Mouse (Mus musculus) kidney, postnatal 36 days (tissue): ENCODE data around the gene Itch.
"Not testable (repeated sequence)": the region's sequence is repeated elsewhere in the genome, so short reads cannot be mapped to it uniquely, and the experiment has no call there.

Experiments used
- DNase-seq, 2 experiments: peaks; one replicate each; pipeline ENCODE4 v3.0.0; 2021 to 2022; ENCODE audit warnings: mixed read lengths in 2 of 2

Itch gene

GRCm38 (mm10) chr2:155133011-155133976 is at the start of gene Itch:
TSS of gene Itch (plus strand) at chr2:155133509.
- DNase-seq = peak; percentile 96

- peak; percentile 62 to 88 for DNase-seq
Measured at GRCm38 (mm10) chr2:155084546-155084945, 48.8 kb upstream of the Itch start.

- DNase-seq = no peak
Measured at GRCm38 (mm10) chr2:155086328-155086727, 47.0 kb upstream of the Itch start.

GRCm38 (mm10) chr2:155088264-155088663 is 45.0 kb upstream of the Itch start:
- peak in 1 of 2 experiments; percentile 46 for DNase-seq

GRCm38 (mm10) chr2:155090909-155091742 is 42.2 kb upstream of the Itch start:
- peak; percentile 41 to 56 for DNase-seq

GRCm38 (mm10) chr2:155091743-155092075 is 41.6 kb upstream of the Itch start:
- no peak for DNase-seq

GRCm38 (mm10) chr2:155093418-155093817 is 39.9 kb upstream of the Itch start:
- no peak for DNase-seq

GRCm38 (mm10) chr2:155098720-155099380 is 34.5 kb upstream of the Itch start:
- peak; percentile 66 to 80 for DNase-seq

- DNase-seq = peak; percentile 80 to 88
Measured at GRCm38 (mm10) chr2:155099421-155099820, 33.9 kb upstream of the Itch start.

- no peak for DNase-seq
Measured at GRCm38 (mm10) chr2:155099994-155100795, 33.1 kb upstream of the Itch start.

- no peak for DNase-seq
Measured at GRCm38 (mm10) chr2:155100796-155101259, 32.5 kb upstream of the Itch start.

- DNase-seq = peak; percentile 70 to 88
Measured at GRCm38 (mm10) chr2:155101761-155102181, 31.5 kb upstream of the Itch start.

GRCm38 (mm10) chr2:155103607-155104006 is 29.7 kb upstream of the Itch start:
- no peak for DNase-seq

- not testable (repeated sequence) for DNase-seq
Measured at GRCm38 (mm10) chr2:155107276-155107675, 26.0 kb upstream of the Itch start.

- peak; percentile 53 to 69 for DNase-seq
Measured at GRCm38 (mm10) chr2:155115216-155115830, 18.0 kb upstream of the Itch start.

- DNase-seq = no peak
Measured at GRCm38 (mm10) chr2:155133977-155134860, 910 bp downstream of the Itch start.

- peak; percentile 26 to 28 for DNase-seq
Measured at GRCm38 (mm10) chr2:155135092-155135491, 1.8 kb downstream of the Itch start.

GRCm38 (mm10) chr2:155135534-155135933 is 2.2 kb downstream of the Itch start:
- no peak for DNase-seq

- DNase-seq = no peak
Measured at GRCm38 (mm10) chr2:155140986-155141385, 7.7 kb downstream of the Itch start.

- no peak for DNase-seq
Measured at GRCm38 (mm10) chr2:155142025-155142555, 8.8 kb downstream of the Itch start.
